Mouse (Mus musculus) embryonic facial prominence, embryonic 11.5 days (tissue): ENCODE data around the gene Ttc17. TPM values are rescaled to one million over a fixed set of nuclear protein-coding genes. Genes with fewer than 3 reads are reported as not detected.
A peak's percentile ranks its signal among the peaks of the same experiment; 100 is the strongest.

ENCODE experiments used
- ATAC-seq: fragments of 200-750 bp; cut with Nextera tagmentation; replicated peaks from 2 replicates; pipeline ENCODE4 v1.8.0; 2017; ENCODE audit warnings: low read depth; ENCODE audit not compliant: insufficient number of reproducible peaks, low FRiP score, low TSS enrichment
- DNase-seq: peaks from one replicate; pipeline ENCODE4 v3.0.0-alpha.2; 2015; ENCODE audit warnings: low spot score
- H3K27ac ChIP-seq: fragments of 300-500 bp; sonication (generic); replicated peaks from 2 replicates; pipeline ENCODE4 v1.5.1; 2014; ENCODE audit warnings: mild to moderate bottlenecking, low read depth, low read length, control low read depth
- H3K27me3 ChIP-seq: fragments of 300-500 bp; sonication (generic); 2 replicates; pipeline ENCODE4 v1.6.1; 2014; ENCODE audit warnings: mild to moderate bottlenecking, low read length, moderate library complexity, mixed read lengths; ENCODE audit not compliant: control insufficient read depth, insufficient read depth
- H3K36me3 ChIP-seq: fragments of 300-500 bp; sonication (generic); replicated peaks from 2 replicates; pipeline ENCODE4 v1.6.1; 2014; ENCODE audit warnings: low read depth, mild to moderate bottlenecking, low read length, moderate library complexity, mixed read lengths; ENCODE audit not compliant: control insufficient read depth, insufficient read depth
- H3K4me1 ChIP-seq: fragments of 300-500 bp; sonication (generic); 2 replicates; pipeline ENCODE4 v1.6.1; 2014; ENCODE audit warnings: low read length, mixed read lengths; ENCODE audit not compliant: control insufficient read depth, insufficient read depth
- H3K4me2 ChIP-seq: fragments of 300-500 bp; sonication (generic); 2 replicates; pipeline ENCODE4 v1.6.1; 2014; ENCODE audit warnings: low read depth, mild to moderate bottlenecking, control low read depth, low read length, moderate library complexity
- H3K4me3 ChIP-seq: fragments of 300-500 bp; sonication (generic); 2 replicates; pipeline ENCODE4 v1.5.1; 2014; ENCODE audit warnings: low read depth, low read length, control low read depth
- H3K9ac ChIP-seq: fragments of 300-500 bp; sonication (generic); replicated peaks from 2 replicates; pipeline ENCODE4 v1.6.1; 2014; ENCODE audit warnings: mild to moderate bottlenecking, control low read depth, low read length
- H3K9me3 ChIP-seq: fragments of 300-500 bp; sonication (generic); replicated peaks from 2 replicates; pipeline ENCODE4 v1.6.1; 2016; ENCODE audit warnings: mild to moderate bottlenecking, low read length, inconsistent platforms, mixed read lengths; ENCODE audit not compliant: control insufficient read depth
- WGBS: fragments of 180-500 bp; shearing (Covaris S2); extraction: QIAGEN DNeasy Blood & Tissue Kit; methylation state at CpG from one replicate; pipeline ENCODE4 v1.1.7; 2014; 5-methylcytosine and 5-hydroxymethylcytosine counted together
- polyA plus RNA-seq: library from polyadenylated mRNA; unstranded; fragments of >200 nt; fragmentation: Nextera tagmentation; extraction: Ambion mirVana; gene quantifications from 2 replicates; pipeline ENCODE4 v1.2.1, GENCODE M21; 2014

Ttc17 gene
- polyA plus RNA-seq, 1 experiment from 2014 or later = 14.2 TPM

- Histone ChIP-seq H3K27ac (no peak overlapping the region), H3K4me1 (no peaks in the 10 kb centered on the region), H3K36me3 (no peaks in the 10 kb centered on the region), H3K9ac (no peak overlapping the region), H3K4me3 (no peak overlapping the region), H3K4me2 (no peak overlapping the region), H3K27me3 (no peaks in the 10 kb centered on the region), H3K9me3 (no peaks in the 10 kb centered on the region)
- DNase-seq (peak; percentile 11), ATAC-seq (no peak)
- WGBS = 65% methylated on average over 5 of the region's 5 CpGs
Measured at GRCm38 (mm10) chr2:94316526-94316925, 90.0 kb downstream of the Ttc17 start.

GRCm38 (mm10) chr2:94303984-94304383 lies 102.5 kb downstream of the Ttc17 start:
- H3K4me1 ChIP-seq = no peaks in the 10 kb centered on the region
- H3K27ac ChIP-seq = no peak overlapping the region
- H3K4me2 ChIP-seq = no peak overlapping the region
- H3K9ac ChIP-seq = no peak overlapping the region
- ATAC-seq = no peak
- no peak overlapping the region for H3K4me3 ChIP-seq
- H3K36me3 ChIP-seq = no peaks in the 10 kb centered on the region; the same call in 1 of the 2 replicates
- no peaks in the 10 kb centered on the region for H3K9me3 ChIP-seq
- 95% methylated on average over 10 of the region's 10 CpGs for WGBS
- H3K27me3 ChIP-seq = no peaks in the 10 kb centered on the region
- no peak for DNase-seq

- no peaks in the 10 kb centered on the region for H3K4me1 ChIP-seq
- no peak overlapping the region for H3K4me3 ChIP-seq
- ATAC-seq (no peak), DNase-seq (peak; percentile 5)
- no peak overlapping the region for H3K4me2 ChIP-seq
- WGBS = 78% methylated on average over 5 of the region's 5 CpGs
- H3K36me3 ChIP-seq = no peaks in the 10 kb centered on the region; the same call in 1 of the 2 replicates
- no peaks in the 10 kb centered on the region for H3K27me3 ChIP-seq
- no peaks in the 10 kb centered on the region for H3K9me3 ChIP-seq
- no peak overlapping the region for H3K9ac ChIP-seq
- H3K27ac ChIP-seq = no peak overlapping the region
Measured at GRCm38 (mm10) chr2:94302393-94302792, 104.1 kb downstream of the Ttc17 start.

- H3K4me2 ChIP-seq = no peak overlapping the region
- no peak overlapping the region for H3K4me3 ChIP-seq
- no peaks in the 10 kb centered on the region; the same call in 1 of the 2 replicates for H3K36me3 ChIP-seq
- H3K9ac ChIP-seq = no peak overlapping the region
- 86% methylated on average over 8 of the region's 8 CpGs for WGBS
- H3K4me1 ChIP-seq = no peaks in the 10 kb centered on the region
- no peaks in the 10 kb centered on the region for H3K9me3 ChIP-seq
- H3K27ac ChIP-seq = no peak overlapping the region
- no peaks in the 10 kb centered on the region for H3K27me3 ChIP-seq
- no peak for ATAC-seq
- no peak for DNase-seq
Measured at GRCm38 (mm10) chr2:94301749-94302148, 104.7 kb downstream of the Ttc17 start.

- DNase-seq = no peak
- ATAC-seq = no peak
- Histone ChIP-seq H3K9ac (no peak overlapping the region), H3K27ac (no peak overlapping the region), H3K27me3 (no peaks in the 10 kb centered on the region), H3K9me3 (no peaks in the 10 kb centered on the region), H3K36me3 (no peaks in the 10 kb centered on the region), H3K4me3 (no peak overlapping the region), H3K4me2 (no peak overlapping the region), H3K4me1 (no peaks in the 10 kb centered on the region)
- 60% methylated on average over 3 of the region's 3 CpGs for WGBS
Measured at GRCm38 (mm10) chr2:94297467-94297866, 109.0 kb downstream of the Ttc17 start.

- no peak overlapping the region for H3K4me3 ChIP-seq
- ATAC-seq = peak; percentile 37; the same call in 1 of the 2 replicates
- H3K27me3 ChIP-seq = no peaks in the 10 kb centered on the region
- no peak overlapping the region for H3K4me2 ChIP-seq
- H3K9ac ChIP-seq = no peak overlapping the region
- H3K9me3 ChIP-seq = no peaks in the 10 kb centered on the region
- peaks cover 6% of the 10 kb centered on the region for H3K4me1 ChIP-seq
- peak; percentile 80 for DNase-seq
- H3K36me3 ChIP-seq = no peaks in the 10 kb centered on the region
- WGBS = 2% methylated on average over 5 of the region's 5 CpGs
- no peak overlapping the region for H3K27ac ChIP-seq
Measured at GRCm38 (mm10) chr2:94290483-94290882, 116.0 kb downstream of the Ttc17 start.

- Histone ChIP-seq H3K4me1 (peaks cover 6% of the 10 kb centered on the region), H3K27ac (no peak overlapping the region), H3K27me3 (no peaks in the 10 kb centered on the region), H3K9ac (peak overlapping the region; percentile 18; the same call in 1 of the 2 replicates), H3K4me3 (no peak overlapping the region), H3K9me3 (no peaks in the 10 kb centered on the region), H3K36me3 (no peaks in the 10 kb centered on the region), H3K4me2 (no peak overlapping the region)
- DNase-seq (no peak), ATAC-seq (peak; percentile 26; the same call in 1 of the 2 replicates)
- 58% methylated on average over 6 of the region's 6 CpGs for WGBS
Measured at GRCm38 (mm10) chr2:94289659-94290058, 116.8 kb downstream of the Ttc17 start.

- peak; percentile 74 for DNase-seq
- WGBS = 0% methylated on average over 2 of the region's 2 CpGs
Measured at GRCm38 (mm10) chr2:94289169-94289568, 117.3 kb downstream of the Ttc17 start.

More at GRCm38 (mm10) chr2:94289169-94289568, 117.3 kb downstream of the Ttc17 start:
- no peaks in the 10 kb centered on the region for H3K36me3 ChIP-seq
- no peak overlapping the region for H3K4me2 ChIP-seq
- peak; percentile 92 for ATAC-seq
- H3K4me1 ChIP-seq = peaks cover 6% of the 10 kb centered on the region
- no peaks in the 10 kb centered on the region for H3K9me3 ChIP-seq
- H3K27ac ChIP-seq = no peak overlapping the region
- H3K27me3 ChIP-seq = no peaks in the 10 kb centered on the region
- peak overlapping the region; percentile 18 for H3K9ac ChIP-seq
- no peak overlapping the region for H3K4me3 ChIP-seq
